Mouse (Mus musculus) liver, embryonic 14.5 days (tissue): Measurements from ENCODE around the gene Calcoco1. TPM values are rescaled to one million over a fixed set of nuclear protein-coding genes. Genes with fewer than 3 reads are reported as not detected.

Experiments
- ATAC-seq: fragments of 200-750 bp; cut with Nextera tagmentation; 2 replicates; pipeline ENCODE4 v1.8.0; 2017; ENCODE audit warnings: moderate number of reproducible peaks, mild to moderate bottlenecking, moderate library complexity; ENCODE audit not compliant: insufficient read depth
- DNase-seq, 3 experiments: peaks; one replicate each; pipeline ENCODE4 v3.0.0-alpha.2; 2012 to 2013; ENCODE audit warnings: low read depth in 3 of 3, low spot score in 3 of 3
- H3K27ac ChIP-seq: fragments of 300-500 bp; sonication (generic); 2 replicates; pipeline ENCODE4 v1.5.1; 2014; ENCODE audit warnings: moderate library complexity, mild to moderate bottlenecking, control low read depth, inconsistent platforms
- H3K27me3 ChIP-seq: fragments of 300-500 bp; sonication (generic); 2 replicates; pipeline ENCODE4 v1.6.1; 2014; ENCODE audit warnings: mild to moderate bottlenecking, low read length, moderate library complexity; ENCODE audit not compliant: control insufficient read depth, insufficient read depth
- H3K36me3 ChIP-seq: fragments of 300-500 bp; sonication (generic); replicated peaks from 2 replicates; pipeline ENCODE4 v1.6.1; 2014; ENCODE audit warnings: low read depth; ENCODE audit not compliant: control insufficient read depth, insufficient read depth
- H3K4me1 ChIP-seq, 2 experiments: fragments of 200-500 bp in 1 of 2; fragments of 300-500 bp in 1 of 2; sonication (generic) in 1 of 2; replicated peaks; 2 replicates each; pipeline ENCODE4 v1.6.1; 2012 to 2014; ENCODE audit warnings: antibody characterized with exemption in 1 of 2, inconsistent platforms in 1 of 2, low read length in 1 of 2; ENCODE audit not compliant: control insufficient read depth in 2 of 2, insufficient read depth in 2 of 2
- H3K4me2 ChIP-seq: fragments of 300-500 bp; sonication (generic); 2 replicates; pipeline ENCODE4 v1.6.1; 2014; ENCODE audit warnings: low read depth, mild to moderate bottlenecking, control low read depth, moderate library complexity
- H3K4me3 ChIP-seq, 2 experiments: fragments of 200-500 bp in 1 of 2; fragments of 300-500 bp in 1 of 2; sonication (generic) in 1 of 2; 2 replicates each; pipeline ENCODE4 v1.5.1; 2012 to 2014; ENCODE audit warnings: low read depth in 2 of 2, low read length in 2 of 2, mild to moderate bottlenecking in 2 of 2, control low read depth in 1 of 2, inconsistent platforms in 1 of 2, moderate library complexity in 1 of 2; ENCODE audit not compliant: insufficient read depth in 1 of 2
- H3K9ac ChIP-seq: fragments of 300-500 bp; sonication (generic); replicated peaks from 2 replicates; pipeline ENCODE4 v1.6.1; 2014; ENCODE audit warnings: mild to moderate bottlenecking, control low read depth, moderate library complexity
- H3K9me3 ChIP-seq: fragments of 300-500 bp; sonication (generic); 2 replicates; pipeline ENCODE4 v1.6.1; 2016; ENCODE audit warnings: low read length, mixed read lengths; ENCODE audit not compliant: control insufficient read depth
- CTCF ChIP-seq: IDR thresholded peaks from 2 replicates; pipeline ENCODE4 v1.5.1; 2016; ENCODE audit warnings: antibody characterized with exemption, low read depth, control low read depth
- EP300 ChIP-seq: IDR thresholded peaks from 2 replicates; pipeline ENCODE4 v1.6.1; 2016; ENCODE audit warnings: antibody characterized with exemption, low read depth
- WGBS: fragments of 180-500 bp; shearing (Covaris S2); extraction: QIAGEN DNeasy Blood & Tissue Kit; methylation state at CpG from one replicate; pipeline ENCODE4 v1.1.7; 2014; ENCODE audit not compliant: insufficient replicate concordance; 5-methylcytosine and 5-hydroxymethylcytosine counted together
- polyA plus RNA-seq, 2 experiments: library from polyadenylated mRNA; depleted of rRNA in 1 of 2; stranded (reverse) in 1 of 2; unstranded in 1 of 2; fragments of >200 nt; fragmentation: Nextera tagmentation in 1 of 2; extraction: Ambion mirVana in 1 of 2; gene quantifications; 2 replicates each; pipeline versions ENCODE4 v1.2.1 to v1.2.3; 2012 to 2014

Calcoco1 gene
- polyA plus RNA-seq, 2 experiments, result 5.7 to 8.4 TPM

DNA sequence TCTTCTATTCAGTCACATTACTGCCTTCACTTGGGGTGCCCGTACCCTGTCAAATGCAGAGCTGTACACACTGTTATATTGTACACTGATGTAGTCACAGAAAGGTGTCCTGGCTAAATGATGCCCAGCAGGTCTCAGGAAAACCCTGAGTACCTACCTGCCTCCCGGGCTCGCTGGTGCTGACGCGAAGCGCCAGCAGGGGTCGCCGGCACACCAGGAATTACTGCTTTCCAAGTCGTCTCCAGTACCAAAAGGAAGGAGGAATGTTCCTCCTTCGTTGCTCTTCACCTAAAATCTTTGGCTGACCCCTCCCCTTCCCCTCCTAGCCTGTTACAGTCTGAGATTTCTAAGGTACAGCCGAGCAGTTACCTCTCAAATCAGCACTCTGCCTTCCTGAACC lies 23.8 kb downstream of the Calcoco1 start:
- ATAC-seq (no peak), DNase-seq (no peak)
- Histone ChIP-seq H3K4me2 (no peak overlapping the region), H3K4me1 (no peaks in the 10 kb centered on the region), H3K36me3 (no peaks in the 10 kb centered on the region), H3K27me3 (peaks cover 44% of the 10 kb centered on the region), H3K4me3 (no peak overlapping the region), H3K9ac (no peak overlapping the region), H3K9me3 (no peaks in the 10 kb centered on the region), H3K27ac (no peak overlapping the region)
- 2% methylated on average over 11 of the region's 11 CpGs for WGBS
- peak; percentile 84 for TF ChIP-seq CTCF
- no peak for TF ChIP-seq EP300

DNA sequence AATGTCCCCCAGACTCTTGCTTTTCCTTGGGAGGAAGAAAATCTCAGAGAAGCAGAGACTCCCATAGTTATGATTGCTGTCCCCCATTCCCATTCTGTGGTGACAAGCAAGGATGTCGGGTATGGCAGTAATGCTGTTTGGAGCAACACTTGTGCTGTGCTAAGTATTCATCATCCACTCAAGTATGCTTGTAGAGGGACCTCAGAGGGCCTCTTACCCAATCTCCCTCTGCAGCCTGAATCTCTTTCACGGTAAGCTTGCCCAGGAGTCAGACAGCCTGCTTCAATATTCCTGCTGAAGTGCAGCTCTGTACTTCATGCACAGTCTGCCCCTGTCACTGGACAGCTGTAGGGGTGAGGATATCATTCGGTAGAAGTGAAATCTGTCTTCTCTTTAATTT lies 25.1 kb downstream of the Calcoco1 start:
- TF ChIP-seq CTCF (no peak), EP300 (no peak)
- no peak overlapping the region for H3K4me3 ChIP-seq
- H3K9ac ChIP-seq, result no peak overlapping the region
- no peak for DNase-seq
- peaks cover 57% of the 10 kb centered on the region for H3K27me3 ChIP-seq
- WGBS, result 27% methylated on average over 3 of the region's 3 CpGs
- no peak overlapping the region for H3K27ac ChIP-seq
- no peaks in the 10 kb centered on the region for H3K4me1 ChIP-seq
- no peaks in the 10 kb centered on the region for H3K9me3 ChIP-seq
- no peak overlapping the region for H3K4me2 ChIP-seq
- H3K36me3 ChIP-seq, result no peaks in the 10 kb centered on the region
- ATAC-seq, result no peak

DNA sequence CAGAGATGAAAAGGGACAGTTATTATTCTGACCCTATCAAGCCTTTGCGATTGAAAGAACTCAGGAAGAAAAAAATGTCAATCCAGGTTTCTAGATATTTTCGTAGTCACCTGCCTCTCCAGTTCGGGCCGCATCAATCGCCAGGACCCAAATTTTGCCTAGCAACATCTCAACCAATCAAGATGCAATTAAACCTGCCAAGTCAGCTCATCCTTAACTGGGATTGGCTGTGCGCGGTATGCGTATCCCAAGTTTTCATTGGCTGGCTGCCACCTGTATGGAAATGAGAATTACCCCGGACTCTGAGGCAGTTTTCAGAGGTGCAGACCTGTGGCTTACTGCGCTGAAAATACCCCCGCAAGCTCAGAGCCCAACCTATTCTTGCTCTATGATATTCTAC lies 28.4 kb downstream of the Calcoco1 start:
- Histone ChIP-seq H3K4me2 (no peak overlapping the region), H3K36me3 (no peaks in the 10 kb centered on the region), H3K9ac (no peak overlapping the region), H3K4me3 (no peak overlapping the region), H3K27ac (no peak overlapping the region), H3K27me3 (peaks cover 67% of the 10 kb centered on the region), H3K9me3 (no peaks in the 10 kb centered on the region), H3K4me1 (no peaks in the 10 kb centered on the region)
- ATAC-seq (no peak), DNase-seq (no peak)
- WGBS, result 2% methylated on average over 11 of the region's 11 CpGs
- no peak for TF ChIP-seq CTCF
- no peak for TF ChIP-seq EP300

DNA sequence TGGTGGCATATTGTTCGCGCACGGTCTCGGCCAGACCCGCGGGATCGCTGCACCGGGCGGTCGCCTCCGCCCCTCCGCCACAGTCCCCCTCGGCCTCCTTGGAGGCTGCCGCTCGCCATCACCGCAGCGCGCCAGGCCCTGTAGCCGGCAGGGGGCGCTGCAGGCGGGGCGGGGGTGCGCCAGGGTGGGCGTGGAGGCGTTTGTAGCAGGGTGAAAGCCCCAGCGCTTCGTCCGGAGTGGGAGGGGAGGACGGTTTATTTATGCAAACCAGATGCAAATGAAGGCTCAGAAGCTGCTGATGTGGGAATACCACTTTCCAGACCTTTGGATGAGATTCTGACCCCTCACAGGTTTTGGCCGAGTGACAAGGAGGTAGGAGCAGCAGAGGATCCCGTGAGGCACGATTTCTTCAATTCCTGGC lies 29.0 kb downstream of the Calcoco1 start:
- peak overlapping the region; percentile 57 for H3K4me2 ChIP-seq
- DNase-seq (no peak), ATAC-seq (0 out of 2 replicates have a peak, but pooled peaks have one; percentile 39)
- H3K36me3 ChIP-seq, result no peaks in the 10 kb centered on the region
- H3K9me3 ChIP-seq, result no peaks in the 10 kb centered on the region
- peaks cover 64% of the 10 kb centered on the region for H3K27me3 ChIP-seq
- TF ChIP-seq CTCF, result peak; percentile 42; the same call in 1 of the 2 replicates
- no peak for TF ChIP-seq EP300
- peak overlapping the region; percentile 22 to 43; a peak in 3 of 4 replicates for H3K4me3 ChIP-seq
- 1% methylated on average over 32 of the region's 32 CpGs for WGBS
- no peak overlapping the region for H3K9ac ChIP-seq
- no peak overlapping the region for H3K27ac ChIP-seq
- H3K4me1 ChIP-seq, result no peaks in the 10 kb centered on the region

DNA sequence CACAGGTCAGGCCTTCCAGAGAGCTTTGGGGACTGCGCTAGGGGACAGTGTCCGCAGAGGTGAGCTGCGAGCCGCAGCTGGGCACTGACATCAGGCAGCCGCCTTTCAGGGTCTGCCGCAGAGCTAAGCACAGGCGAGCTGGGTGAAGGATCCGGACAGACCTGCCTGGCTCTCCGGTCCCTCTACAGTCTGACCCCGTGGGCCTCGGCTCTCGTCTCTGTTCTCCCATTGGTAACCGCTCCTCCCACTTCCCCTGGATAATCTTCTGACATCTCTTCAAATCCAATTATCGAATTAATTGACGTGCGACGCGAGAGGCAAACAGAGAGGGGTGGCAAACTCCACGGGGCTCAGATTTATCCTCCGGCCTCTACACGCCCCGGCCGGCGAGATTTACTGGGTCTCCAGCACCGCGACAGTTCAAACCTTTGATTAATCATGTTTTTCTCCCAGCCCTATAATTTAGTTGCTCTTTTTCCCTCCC lies 29.6 kb downstream of the Calcoco1 start:
- H3K4me3 ChIP-seq, result peak overlapping the region in 1 of 2 experiments; percentile 43; a peak in 2 of 4 replicates
- H3K4me2 ChIP-seq, result peak overlapping the region; percentile 57
- 3% methylated on average over 26 of the region's 26 CpGs for WGBS
- H3K4me1 ChIP-seq, result no peaks in the 10 kb centered on the region
- DNase-seq, result no peak
- no peak for TF ChIP-seq CTCF
- no peak for TF ChIP-seq EP300
- H3K27ac ChIP-seq, result no peak overlapping the region
- no peaks in the 10 kb centered on the region for H3K9me3 ChIP-seq
- H3K27me3 ChIP-seq, result peaks cover 64% of the 10 kb centered on the region
- no peaks in the 10 kb centered on the region for H3K36me3 ChIP-seq
- no peak for ATAC-seq
- no peak overlapping the region for H3K9ac ChIP-seq
